Mouse (Mus musculus) hindlimb bud, embryonic 11.5 days (tissue): ENCODE measurements at regions not wholly inside any gene's neighbourhood (a gene's known extent, or its start where the extent isn't known, plus 50 kb on each side); places are given as distances from the start of the nearest gene placed in this dataset.

Source experiments
- DNase-seq: peaks from one replicate; pipeline ENCODE4 v3.0.0-alpha.2; 2012; ENCODE audit warnings: low read depth, low spot score; ENCODE audit errors: extremely low spot score

DNA sequence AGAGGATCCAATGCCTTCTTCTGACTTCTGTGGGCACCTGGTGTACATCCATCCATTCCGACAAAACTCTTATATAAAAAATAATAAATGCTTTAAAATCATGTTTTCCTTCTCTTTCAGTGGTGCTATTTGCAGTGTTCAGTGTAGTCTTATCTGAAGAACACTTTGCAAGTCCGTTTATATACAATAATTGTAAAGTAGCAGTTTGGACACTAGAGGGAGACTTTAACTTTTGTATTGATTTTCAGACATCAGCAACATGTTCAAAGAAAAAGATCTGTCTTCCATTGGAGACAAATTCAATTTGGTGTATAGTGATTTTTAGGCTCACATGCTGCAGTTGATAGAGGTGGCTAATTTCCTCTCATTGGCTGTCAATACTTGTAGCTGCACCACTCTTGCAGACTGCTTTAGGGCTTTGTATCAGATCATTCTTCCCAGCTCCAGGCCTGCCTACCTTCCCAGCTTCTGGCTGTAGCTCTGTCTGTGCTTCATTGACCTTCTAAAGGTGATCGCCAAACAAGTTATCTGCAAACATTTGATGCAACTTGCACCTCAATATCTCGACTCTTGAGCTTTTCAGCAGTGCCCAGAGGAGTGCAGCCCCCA lies 74.8 kb upstream of the Sult1c1 start:
- peak; percentile 1 for DNase-seq

DNA sequence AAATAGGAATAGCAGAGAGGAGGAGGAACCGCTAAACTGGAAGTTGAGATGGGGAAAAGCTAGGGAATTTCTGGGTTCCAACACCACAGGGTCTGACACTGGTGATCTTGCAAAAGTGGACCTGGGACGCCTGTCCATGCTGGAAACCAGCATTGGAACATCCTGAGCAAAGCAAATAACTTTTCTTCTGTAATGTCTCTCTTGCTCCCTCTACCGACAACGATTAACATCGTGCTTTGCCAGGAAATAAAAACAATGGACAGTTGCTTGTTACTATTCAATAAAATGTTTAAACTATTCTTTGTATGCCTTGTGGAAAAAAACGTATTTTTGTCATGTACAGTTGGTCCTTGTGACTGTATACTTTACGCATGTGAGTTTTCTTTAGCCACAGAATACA lies 70.8 kb upstream of the Sult1c1 start:
- peak; percentile 20 for DNase-seq
